Mouse (Mus musculus): ENCODE measurements at regions not wholly inside any gene's neighbourhood (a gene's known extent, or its start where the extent isn't known, plus 50 kb on each side); places are given as distances from the start of the nearest gene placed in this dataset.

DNA sequence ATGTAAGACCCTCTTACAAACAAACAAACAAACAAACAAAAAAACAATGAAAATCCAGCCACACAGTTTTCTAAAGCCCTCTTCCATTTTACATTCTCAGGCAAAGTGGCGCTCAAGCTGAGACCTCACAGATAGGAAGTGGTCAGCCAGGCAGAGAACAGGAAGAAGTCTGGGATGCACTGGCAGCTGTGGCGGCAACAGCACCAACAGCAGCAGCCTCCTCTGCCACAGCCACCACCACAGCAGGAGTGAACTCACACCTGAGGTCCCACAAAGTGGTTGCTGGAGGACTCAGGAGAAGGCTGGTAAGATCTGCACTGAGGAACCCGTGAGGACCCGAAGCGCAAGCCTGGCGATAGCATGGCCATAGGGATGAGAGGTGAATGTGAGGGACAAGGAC lies 156.3 kb downstream of the Grm4 start:
- intact Hi-C loops (cut with DNase I), result no loop called here
- no peak for DNase-seq (ENCODE audit: low spot score in 2 of 2)

DNA sequence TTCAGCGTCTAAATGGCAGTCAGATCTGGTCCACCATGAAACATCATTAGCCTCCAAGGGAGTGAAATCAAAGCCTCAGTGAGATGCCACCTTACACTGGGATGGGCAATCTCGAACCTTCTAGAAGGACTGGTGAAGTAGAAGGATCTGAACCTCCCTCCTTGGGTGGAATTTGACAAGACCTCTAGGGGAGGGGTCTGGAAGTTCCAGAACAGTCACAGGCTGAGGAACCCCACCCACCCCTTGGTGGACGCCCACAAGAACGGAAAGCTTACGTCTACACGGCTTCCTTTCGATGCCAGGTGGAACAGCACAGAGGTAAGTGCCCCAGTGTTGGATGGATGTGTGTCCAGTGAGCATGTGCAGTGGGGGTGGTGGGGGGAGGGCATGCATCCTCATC lies 156.9 kb downstream of the Grm4 start:
- intact Hi-C loops (cut with DNase I), result no loop called here
- DNase-seq (ENCODE audit: low spot score in 2 of 2), result no peak

DNA sequence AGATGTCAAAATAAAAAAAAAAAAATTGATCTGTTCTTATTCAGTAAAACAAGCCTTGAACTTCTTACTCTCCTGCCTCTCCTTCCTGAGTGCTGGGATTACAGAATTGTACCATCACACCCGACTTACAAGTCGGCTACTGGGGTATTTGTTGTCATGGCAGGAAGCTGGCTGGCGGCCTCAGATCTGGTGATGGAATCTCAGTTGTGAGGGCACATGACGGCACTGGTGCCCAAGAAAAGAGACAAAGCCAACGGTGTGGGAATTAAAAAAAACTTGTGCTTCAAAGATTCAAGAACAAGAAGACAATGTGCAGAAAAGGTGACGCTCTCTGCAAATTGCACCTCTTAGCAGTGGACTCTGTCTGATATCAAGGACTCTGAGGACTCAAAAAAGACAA lies 157.3 kb downstream of the Grm4 start:
- intact Hi-C loops (cut with DNase I), result no loop called here
- no peak for DNase-seq (ENCODE audit: low spot score in 2 of 2)

DNA sequence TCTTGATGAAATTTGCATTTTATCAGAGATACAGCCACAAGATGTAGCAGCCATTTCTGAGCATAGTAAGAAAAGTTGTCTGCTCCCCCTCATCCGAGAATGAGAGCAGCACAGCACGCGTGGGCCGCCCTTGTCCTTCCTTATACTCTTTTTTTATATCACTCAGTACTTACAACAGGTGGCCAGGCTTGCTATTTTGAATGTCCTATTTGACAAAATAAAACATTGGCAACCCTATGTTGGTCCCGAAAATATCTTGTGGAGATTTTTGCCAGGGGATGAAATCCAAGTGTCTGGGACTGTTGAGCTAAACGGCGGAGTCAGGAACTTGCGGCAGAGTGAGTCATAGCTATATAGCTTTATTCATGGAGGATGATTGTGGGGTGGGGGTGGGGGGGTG lies 158.0 kb upstream of the Lemd2 start:
- intact Hi-C loops (cut with DNase I), result no loop called here

DNA sequence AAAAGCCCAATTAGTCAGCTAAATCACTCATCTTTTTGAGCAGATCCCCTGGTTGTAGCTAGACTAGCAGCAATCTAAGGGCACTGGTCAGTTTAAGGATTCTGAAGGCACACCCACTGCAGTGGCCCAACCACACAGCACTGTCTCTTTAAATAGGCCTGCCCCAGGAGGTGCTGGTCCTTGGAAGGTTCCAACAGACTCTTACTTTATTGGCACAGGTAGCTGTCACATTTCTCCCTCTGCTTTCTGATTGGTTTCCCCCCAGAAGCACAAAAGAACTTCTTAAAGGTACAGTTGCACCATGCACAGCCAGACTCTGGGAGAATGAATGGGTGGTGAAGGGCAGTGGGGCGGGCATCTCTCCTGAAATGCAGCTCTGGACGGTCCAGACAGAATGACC lies 157.1 kb upstream of the Lemd2 start:
- intact Hi-C loops (cut with DNase I), result no loop called here
- peak; percentile 54 to 65 for DNase-seq (ENCODE audit: low spot score in 2 of 2)

More for the DNA sequence above, 158.0 kb upstream of the Lemd2 start:
- DNase-seq (ENCODE audit: low spot score in 2 of 2), result peak; percentile 75 to 88

DNA sequence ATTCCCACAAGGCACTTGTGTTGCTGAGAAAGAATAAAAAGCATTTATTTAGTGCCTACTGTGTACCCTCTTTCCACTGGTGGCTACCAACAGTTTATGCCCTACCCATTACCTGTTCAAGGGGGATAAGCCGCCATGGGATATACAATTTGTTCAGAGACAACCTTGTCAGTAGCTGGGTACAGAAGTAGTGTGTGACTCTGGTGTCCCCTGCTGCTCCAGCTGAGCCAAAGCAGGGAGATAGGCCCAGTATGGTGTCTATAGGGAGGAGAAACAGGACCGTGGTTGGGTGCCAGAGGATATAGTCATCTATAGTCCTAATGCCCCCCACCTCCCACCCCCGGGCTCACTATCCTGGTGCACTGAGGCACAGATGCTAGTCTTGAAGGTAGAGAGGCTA lies 152.6 kb upstream of the Lemd2 start:
- DNase-seq (ENCODE audit: low spot score in 2 of 2), result no peak
- intact Hi-C loops (cut with DNase I), result no loop called here

DNA sequence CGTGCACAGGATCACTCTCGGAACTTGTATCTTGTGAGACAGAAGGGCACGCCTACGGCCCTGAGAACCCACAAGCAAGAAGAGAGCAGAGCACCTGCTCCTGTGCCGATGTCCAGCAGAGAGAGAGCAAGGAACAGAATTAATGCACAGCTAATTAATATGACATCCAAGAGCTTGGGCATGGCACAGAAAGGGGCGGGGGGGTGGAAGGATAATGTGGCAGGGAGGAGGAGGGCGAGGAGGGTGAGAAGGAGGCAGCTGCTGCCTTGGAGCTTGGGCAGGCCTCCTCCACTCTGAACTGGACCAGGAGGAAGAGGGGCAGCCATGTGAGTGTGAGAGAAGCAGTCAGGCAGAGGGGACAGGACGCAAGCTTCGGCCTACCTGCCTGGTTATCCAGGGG lies 151.4 kb upstream of the Lemd2 start:
- DNase-seq (ENCODE audit: low spot score in 2 of 2), result no peak
- intact Hi-C loops (cut with DNase I), result no loop called here

DNA sequence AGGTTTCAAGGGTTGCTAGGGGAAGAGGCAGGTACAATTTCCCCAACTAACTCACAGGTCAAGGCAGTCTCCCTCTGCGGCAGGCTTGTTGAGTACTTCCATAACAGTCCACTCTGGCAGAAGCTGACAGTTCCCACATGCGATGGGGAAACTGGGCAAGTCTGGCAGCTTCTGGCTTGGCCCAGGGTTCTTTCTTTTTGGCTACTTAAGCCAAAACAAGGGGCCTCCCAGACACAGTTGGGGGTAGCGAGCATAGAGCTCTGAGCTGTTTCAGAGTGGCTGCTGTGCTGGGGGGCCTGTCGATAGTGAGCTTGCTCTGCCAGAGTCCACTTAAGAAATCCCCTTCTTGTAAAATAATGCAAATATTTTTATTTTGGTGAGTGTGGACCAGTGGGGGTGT lies 150.8 kb upstream of the Lemd2 start:
- DNase-seq (ENCODE audit: low spot score in 2 of 2), result no peak
- intact Hi-C loops (cut with DNase I), result no loop called here

DNA sequence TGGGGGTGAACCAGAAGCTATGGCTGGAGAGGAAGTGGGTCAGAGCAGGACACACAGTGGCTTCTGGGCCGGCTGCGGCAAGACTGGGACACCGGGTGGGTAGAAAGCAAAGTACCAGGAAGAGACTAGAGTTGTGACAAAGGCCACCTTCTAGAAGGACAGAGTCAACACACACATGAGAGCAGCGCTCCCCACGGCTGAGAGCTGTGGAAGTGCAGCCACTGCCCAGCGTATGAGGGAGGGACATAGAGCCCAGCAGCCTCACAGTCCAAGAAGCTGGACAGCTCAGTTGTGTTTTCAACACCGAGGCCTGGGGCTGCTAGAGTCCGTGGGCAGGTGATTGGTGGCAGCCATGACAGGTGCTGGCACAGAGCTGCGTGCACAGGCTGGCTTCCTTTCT lies 145.6 kb upstream of the Lemd2 start:
- intact Hi-C loops (cut with DNase I), result no loop called here
- DNase-seq (ENCODE audit: low spot score in 2 of 2), result no peak

DNA sequence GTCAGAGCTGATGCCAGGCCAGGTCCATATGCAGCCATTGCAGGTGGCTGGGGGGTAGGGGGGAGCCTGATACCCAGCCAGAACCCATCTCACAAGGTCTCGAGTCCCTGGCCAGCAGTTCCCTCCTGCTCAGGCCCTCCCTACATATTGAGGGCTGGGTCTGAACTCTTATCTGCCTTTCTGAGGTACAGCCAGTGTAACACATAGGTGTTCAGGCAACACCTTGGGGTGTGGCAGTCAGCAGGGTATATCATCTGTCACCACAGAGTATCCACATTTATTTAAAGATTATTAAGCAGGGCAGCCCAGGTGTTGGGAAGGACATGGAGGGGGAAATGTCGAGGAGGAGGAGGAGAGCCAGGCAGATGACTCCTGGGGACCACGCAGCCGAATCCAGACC lies 145.2 kb upstream of the Lemd2 start:
- no peak for DNase-seq (ENCODE audit: low spot score in 2 of 2)
- intact Hi-C loops (cut with DNase I), result no loop called here

DNA sequence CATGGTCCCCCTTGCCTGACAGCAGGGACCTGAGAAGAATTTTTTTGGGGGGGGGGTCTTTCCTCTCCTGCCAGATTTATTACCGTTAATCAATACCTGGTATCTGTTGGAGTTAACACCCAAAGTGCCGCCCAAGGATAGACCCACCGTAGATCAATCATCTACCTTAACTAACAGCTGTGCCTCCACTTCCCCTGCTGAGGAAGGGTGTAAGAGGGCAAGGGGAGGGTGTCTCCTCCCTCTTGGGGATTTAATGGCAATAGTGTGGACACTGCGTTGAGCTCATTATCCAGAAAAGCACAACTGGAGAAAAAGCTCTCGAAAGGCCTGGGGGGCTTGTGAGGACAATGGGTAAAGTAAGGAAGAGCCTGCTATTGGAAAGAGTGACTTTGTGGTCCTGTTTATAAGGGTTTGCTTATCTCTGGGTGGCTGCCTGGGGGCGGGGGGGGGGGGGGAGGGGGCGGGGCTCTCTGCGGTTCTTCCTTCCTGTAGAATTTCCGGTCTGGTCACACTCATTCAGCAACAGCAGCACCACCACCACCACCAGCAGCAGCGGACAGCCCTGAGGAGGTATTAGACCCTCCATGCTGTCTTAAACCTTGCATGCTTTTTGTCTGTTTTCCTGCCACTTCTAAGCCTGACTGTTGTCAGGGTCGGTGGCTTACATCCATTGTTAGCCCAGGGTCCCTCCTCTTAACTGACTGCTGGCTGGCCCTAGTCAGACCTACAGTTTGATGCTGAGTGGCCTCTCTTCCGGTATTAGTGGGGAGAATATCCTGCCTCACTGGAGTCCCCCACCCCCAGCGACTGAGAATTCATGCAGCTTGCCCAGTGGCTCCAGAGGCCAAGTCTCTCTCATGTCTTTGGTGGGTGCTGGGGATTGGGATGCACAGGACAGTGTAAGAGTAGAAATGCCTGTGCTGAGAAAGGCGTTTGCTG lies 138.0 kb upstream of the Lemd2 start:
- intact Hi-C loops (cut with DNase I), result no loop called here
- no peak for DNase-seq (ENCODE audit: low spot score in 2 of 2)

DNA sequence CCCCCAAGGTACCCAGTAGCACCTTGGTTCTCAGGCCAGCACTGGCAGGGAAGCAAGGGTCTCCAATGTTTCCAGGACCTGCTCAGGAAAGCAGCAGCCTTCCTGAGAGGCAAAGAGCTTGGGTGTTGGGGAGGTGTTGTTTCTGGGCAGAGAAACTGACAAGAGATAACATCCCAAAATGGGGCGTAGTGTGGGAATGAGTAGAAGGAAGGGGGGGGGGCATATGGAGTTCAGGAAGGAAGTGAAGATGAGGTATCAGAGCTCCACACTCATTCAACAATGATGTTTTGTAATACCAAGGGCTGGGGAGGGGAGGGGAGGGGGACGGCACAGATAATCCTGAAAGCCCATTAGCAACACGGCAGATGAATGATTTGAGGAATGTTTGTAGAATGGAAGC lies 135.6 kb upstream of the Lemd2 start:
- intact Hi-C loops (cut with DNase I), result no loop called here
- no peak for DNase-seq (ENCODE audit: low spot score in 2 of 2)

DNA sequence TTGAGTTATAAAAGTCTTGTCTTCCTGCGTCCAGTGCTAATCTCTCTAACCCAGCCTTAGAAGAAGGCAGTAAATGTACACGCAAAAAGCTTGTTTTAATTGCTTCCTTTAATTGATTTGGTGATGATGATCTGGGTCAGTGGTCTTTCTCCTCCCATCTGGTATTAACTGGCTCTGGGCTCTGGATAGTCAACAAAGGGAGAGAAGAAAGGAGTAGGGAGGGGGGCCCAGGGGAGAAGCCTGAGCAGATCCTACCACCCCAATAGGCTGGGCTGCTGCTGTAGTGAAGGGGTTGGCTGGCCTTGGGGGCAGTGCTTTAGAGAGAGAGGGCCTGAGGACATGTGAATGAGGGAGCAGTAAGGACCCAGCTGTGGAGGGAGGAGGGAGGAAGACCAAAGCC lies 135.0 kb upstream of the Lemd2 start:
- intact Hi-C loops (cut with DNase I), result no loop called here

DNA sequence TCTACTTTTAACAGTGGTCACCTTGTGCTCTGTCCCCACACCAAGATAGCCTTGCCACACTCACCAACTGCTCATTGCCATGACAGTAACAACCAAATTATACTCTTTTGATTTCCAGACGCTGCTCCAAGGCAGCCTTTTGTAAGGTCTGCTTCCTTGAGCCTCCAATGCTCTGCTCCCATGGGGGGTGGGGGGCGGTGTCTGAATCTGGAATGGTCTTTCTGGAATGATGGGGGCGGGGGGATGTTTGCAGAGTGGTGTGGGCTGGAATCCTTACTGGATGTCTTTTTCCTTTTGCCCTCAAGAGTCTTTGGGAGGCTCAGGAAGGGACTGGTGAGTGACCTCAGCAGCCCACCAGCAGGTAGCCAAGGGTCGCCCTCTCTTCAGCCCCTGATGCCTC lies 131.4 kb upstream of the Lemd2 start:
- DNase-seq (ENCODE audit: low spot score in 2 of 2), result no peak
- intact Hi-C loops (cut with DNase I), result no loop called here

More for the DNA sequence above, 135.0 kb upstream of the Lemd2 start:
- DNase-seq (ENCODE audit: low spot score in 2 of 2), result no peak

DNA sequence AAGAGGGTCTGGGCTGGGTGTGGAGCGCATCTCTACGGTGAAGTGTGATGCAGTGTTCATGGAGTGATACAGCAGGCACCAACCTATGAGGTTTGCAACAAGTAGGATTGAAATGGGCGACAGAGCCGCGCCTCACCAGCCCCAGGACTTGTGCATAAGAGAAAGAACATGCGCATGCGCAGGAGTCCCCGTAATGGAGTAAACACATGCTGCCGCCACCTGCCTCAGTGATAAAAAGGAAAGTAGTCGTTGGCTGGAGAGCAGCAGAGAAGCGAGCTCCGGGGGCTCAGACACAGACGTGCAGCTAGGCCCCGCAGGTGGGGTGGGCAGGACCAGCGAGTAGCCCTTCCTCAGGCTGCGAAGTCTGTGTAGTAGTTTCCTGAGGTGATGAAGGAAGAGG lies 129.3 kb upstream of the Lemd2 start:
- DNase-seq (ENCODE audit: low spot score in 2 of 2), result peak; percentile 48 to 70
- intact Hi-C loops (cut with DNase I), result loop anchor here (1.0 kb wide), 1 partner anchor 126 kb away; no protein-coding TSS in a partner anchor

DNA sequence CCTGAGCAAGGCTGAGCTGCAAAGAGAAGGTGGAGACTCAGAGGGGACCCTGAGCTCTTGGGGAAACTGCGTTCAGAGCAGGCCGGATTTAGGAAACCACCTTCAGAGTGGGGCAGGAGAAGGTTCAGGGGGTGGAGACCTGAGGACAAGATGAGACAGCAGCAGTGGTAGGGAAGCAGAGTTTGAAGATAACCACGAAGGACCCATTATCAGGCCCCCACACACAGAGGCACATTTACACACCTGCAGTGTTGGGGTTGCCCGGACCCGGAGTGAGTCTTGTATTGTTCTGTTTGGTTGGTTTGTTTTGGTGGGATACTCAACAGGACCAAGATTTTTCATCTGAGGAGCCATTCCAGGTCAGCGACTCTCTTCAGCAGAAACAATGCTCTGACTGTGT lies 128.9 kb upstream of the Lemd2 start:
- DNase-seq (ENCODE audit: low spot score in 2 of 2), result no peak
- intact Hi-C loops (cut with DNase I), result loop anchor here (1.0 kb wide), 1 partner anchor 126 kb away; no protein-coding TSS in a partner anchor

DNA sequence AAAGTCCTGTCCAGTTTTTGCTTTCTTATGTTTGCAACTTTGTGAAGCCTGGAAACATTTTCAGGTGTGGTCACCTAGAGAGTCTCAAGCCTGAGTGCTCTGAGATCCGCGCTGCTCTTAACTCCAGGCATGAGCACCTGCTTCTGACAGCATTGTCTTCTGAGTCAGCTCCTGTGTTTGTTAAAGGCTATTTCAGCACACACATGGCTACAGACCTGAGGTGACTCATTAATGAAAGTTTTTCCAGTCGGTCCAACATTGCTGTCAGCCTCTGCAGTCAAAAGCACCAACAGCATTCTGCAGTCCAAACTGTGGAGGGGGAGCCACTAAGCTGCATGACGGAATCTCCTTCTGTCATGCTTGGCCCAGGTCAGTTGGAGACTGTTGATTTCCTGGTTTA lies 127.8 kb upstream of the Lemd2 start:
- DNase-seq (ENCODE audit: low spot score in 2 of 2), result no peak
- intact Hi-C loops (cut with DNase I), result no loop called here

DNA sequence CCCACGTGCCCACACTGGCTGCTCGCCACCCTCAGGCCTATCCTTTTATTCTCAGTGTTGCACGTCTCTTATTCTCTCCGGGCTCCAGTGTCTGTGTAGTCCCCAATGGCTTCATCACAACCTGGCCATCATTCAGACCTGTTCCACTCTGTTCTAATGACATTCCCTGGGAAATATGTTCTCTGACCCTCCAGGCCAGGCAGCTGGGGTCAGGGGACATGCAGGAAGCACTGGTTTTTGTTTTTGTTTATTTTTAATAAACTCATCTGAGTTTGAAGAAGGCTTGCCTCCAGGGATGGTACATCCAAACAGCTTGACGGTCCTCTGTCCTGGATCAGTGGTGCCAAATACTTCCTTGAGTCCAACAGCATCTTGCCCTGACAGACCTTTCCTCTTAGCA lies 127.4 kb upstream of the Lemd2 start:
- no peak for DNase-seq (ENCODE audit: low spot score in 2 of 2)
- intact Hi-C loops (cut with DNase I), result no loop called here

DNA sequence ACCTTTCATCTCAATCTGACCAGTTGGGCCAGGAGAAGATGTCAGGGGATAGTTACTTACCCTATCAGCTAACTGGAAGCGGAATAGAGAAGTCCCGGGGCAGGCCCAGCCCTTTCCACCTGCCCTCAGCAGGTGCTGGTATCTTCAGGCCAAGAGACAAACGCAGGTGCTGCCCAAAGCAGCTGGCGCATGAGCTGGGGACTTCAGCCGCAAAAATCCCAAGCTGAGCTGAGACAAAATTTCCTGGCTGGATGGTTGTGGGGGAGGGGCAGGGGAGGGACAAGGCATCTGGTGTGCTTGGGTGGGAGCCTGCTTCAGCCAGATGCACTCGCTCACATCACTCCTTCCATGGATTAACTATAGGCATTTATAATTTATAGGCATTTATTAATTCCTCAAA lies 125.5 kb upstream of the Lemd2 start:
- intact Hi-C loops (cut with DNase I), result no loop called here
- DNase-seq (ENCODE audit: low spot score in 2 of 2), result peak in 1 of 2 experiments; percentile 30

DNA sequence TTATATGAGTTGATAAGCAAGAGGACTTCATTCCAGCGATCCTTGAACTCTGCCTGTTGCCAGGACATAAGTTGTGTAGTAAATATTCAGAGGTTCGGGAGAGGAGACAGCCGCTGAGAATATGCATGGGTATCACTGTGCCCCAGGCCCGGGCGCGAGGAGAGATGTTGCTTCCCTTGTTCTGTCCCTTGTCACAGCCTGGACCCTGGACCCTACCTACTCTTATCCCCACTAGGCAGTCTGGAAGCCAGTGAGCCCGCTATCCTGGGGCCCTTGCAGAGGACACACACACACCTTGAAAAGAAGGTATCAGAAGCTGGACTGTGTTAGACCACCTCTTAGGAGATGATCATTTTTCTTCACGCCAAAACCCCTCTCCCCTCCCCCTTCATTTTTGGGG lies 124.9 kb upstream of the Lemd2 start:
- DNase-seq (ENCODE audit: low spot score in 2 of 2), result peak in 1 of 2 experiments; percentile 7
- intact Hi-C loops (cut with DNase I), result no loop called here

DNA sequence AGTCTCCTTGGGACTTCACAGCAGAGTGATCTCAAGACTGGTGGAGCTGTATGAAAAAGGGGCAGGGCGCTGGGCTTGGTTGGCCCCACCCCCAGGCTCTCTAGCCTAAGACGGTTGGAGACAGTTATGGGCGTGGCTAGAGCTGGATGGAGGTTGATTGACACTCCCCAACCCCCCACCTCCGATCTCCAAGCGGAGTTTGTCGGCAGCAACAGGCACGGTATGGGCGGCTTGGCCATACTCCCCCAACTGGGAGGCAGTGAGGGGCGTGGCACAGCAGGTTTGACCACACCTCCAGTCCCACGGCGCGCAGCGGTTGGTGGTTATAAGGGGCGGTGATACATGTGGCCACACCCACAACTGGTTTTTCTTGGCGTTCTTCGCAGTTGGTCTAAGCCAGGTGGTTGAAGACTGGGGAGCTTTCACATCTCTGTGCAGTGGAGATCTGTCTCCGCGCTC lies 120.8 kb upstream of the Lemd2 start:
- DNase-seq (ENCODE audit: low spot score in 2 of 2), result peak; percentile 67 to 84
- intact Hi-C loops (cut with DNase I), result no loop called here

All from left cerebral cortex, postnatal 14 days (tissue).